Mouse (Mus musculus) megakaryocyte, embryonic 14.5 days (primary cell): ENCODE results near the gene Spag4.

Experiments used
- FLI1 ChIP-seq: IDR thresholded peaks from 2 replicates; pipeline ENCODE4 v1.6.1; 2012; ENCODE audit warnings: low read length, inconsistent platforms, mixed read lengths
- GATA1 ChIP-seq: IDR thresholded peaks from 3 replicates; pipeline ENCODE4 v1.6.1; 2012; ENCODE audit warnings: mixed read lengths, low read length, inconsistent platforms, borderline replicate concordance

DNA sequence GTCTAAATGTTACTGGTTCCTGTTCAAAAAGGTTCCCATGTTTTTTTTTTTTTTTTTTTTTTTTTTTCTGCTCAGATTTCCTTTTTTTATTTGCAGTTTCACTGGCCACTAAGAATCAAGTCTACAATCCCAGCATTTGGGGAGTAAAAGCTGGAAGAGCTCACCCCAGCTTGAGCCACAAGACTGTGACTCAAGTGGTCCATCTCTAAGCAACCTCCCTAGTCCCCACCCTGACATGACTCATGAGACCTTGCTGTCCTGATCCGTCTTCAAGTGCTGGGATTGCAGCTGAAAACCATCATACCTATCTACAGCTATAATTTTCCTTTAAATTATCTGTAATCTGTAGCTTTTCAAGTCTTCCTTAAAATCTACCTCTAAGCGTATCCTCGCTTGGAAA lies 19.6 kb downstream of the Spag4 start:
- no peak for TF ChIP-seq GATA1
- no peak for TF ChIP-seq FLI1
